Mouse (Mus musculus) lung, postnatal 0 days (tissue): ENCODE results near the gene March1. TPM values are rescaled to one million over a fixed set of nuclear protein-coding genes. Genes with fewer than 3 reads are reported as not detected.
A peak's percentile ranks its signal among the peaks of the same experiment; 100 is the strongest.
"Not testable (repeated sequence)": the region's sequence is repeated elsewhere in the genome, so short reads cannot be mapped to it uniquely, and the experiment has no call there.

ENCODE experiments used
- ATAC-seq: fragments of 200-750 bp; cut with Nextera tagmentation; 2 replicates; pipeline ENCODE4 v1.8.0; 2017; ENCODE audit warnings: moderate library complexity
- DNase-seq: peaks from one replicate; pipeline ENCODE4 v3.0.0-alpha.2; 2016; ENCODE audit warnings: low spot score
- H3K27ac ChIP-seq: fragments of 300-500 bp; sonication (generic); 2 replicates; pipeline ENCODE4 v1.5.1; 2014; ENCODE audit warnings: antibody characterized with exemption, mild to moderate bottlenecking, low read length, mixed read lengths
- H3K27me3 ChIP-seq: fragments of 300-500 bp; sonication (generic); replicated peaks from 2 replicates; pipeline ENCODE4 v1.6.1; 2014; ENCODE audit warnings: low read length, mixed read lengths; ENCODE audit not compliant: insufficient read depth
- H3K36me3 ChIP-seq: fragments of 300-500 bp; sonication (generic); 2 replicates; pipeline ENCODE4 v1.6.1; 2014; ENCODE audit warnings: low read length, mixed read lengths; ENCODE audit not compliant: insufficient read depth
- H3K4me1 ChIP-seq: fragments of 300-500 bp; sonication (generic); 2 replicates; pipeline ENCODE4 v1.6.1; 2014; ENCODE audit warnings: antibody characterized with exemption, low read depth, low read length, mixed read lengths; ENCODE audit not compliant: insufficient read depth
- H3K4me2 ChIP-seq: fragments of 300-500 bp; sonication (generic); replicated peaks from 2 replicates; pipeline ENCODE4 v1.6.1; 2014; ENCODE audit warnings: low read depth, mild to moderate bottlenecking, low read length, moderate library complexity, mixed read lengths
- H3K4me3 ChIP-seq: fragments of 300-500 bp; sonication (generic); 2 replicates; pipeline ENCODE4 v1.5.1; 2014; ENCODE audit warnings: low read depth, low read length
- H3K9ac ChIP-seq: fragments of 300-500 bp; sonication (generic); replicated peaks from 2 replicates; pipeline ENCODE4 v1.6.1; 2014; ENCODE audit warnings: low read depth, mild to moderate bottlenecking
- H3K9me3 ChIP-seq: fragments of 300-500 bp; sonication (generic); 2 replicates; pipeline ENCODE4 v1.6.1; 2016; ENCODE audit warnings: low read length, mixed read lengths
- CTCF ChIP-seq: IDR thresholded peaks from 2 replicates; pipeline ENCODE4 v1.5.1; 2016; ENCODE audit warnings: antibody characterized with exemption, mild to moderate bottlenecking
- EP300 ChIP-seq: IDR thresholded peaks from 2 replicates; pipeline ENCODE4 v1.6.1; 2016; ENCODE audit warnings: antibody characterized with exemption, mild to moderate bottlenecking, control low read depth
- WGBS: fragments of 180-500 bp; shearing (Covaris S2); extraction: QIAGEN DNeasy Blood & Tissue Kit; methylation state at CpG from one replicate; pipeline ENCODE4 v1.1.7; 2014; 5-methylcytosine and 5-hydroxymethylcytosine counted together
- polyA plus RNA-seq: library from polyadenylated mRNA; unstranded; fragments of >200 nt; fragmentation: Nextera tagmentation; extraction: Ambion mirVana; gene quantifications from 2 replicates; pipeline ENCODE4 v1.2.1, GENCODE M21; 2015

March1 gene
- polyA plus RNA-seq, 1 experiment from 2014 or later, result 1.1 TPM

DNA sequence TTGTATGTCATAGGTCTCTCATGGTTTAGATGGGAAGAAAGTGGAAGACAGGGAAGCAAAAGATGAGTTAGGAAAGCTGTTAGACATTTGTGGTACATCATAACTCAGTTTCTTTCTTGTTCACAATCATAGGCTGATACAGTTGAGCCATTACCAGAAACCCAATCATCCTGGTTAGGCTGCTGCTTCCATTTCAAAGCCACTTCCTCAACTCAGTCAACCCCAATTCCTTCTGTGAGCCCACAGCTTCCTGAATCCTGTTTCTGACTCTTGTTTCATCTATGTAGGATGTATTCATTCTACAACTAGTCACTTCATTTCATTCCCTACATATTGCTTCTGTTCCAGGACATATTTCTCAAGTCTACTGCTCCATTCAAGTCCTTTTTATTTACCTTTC, 775.2 kb downstream of the March1 start:
- H3K9ac ChIP-seq, result no peak overlapping the region
- no peaks in the 10 kb centered on the region for H3K9me3 ChIP-seq
- H3K36me3 ChIP-seq, result no peaks in the 10 kb centered on the region
- no peak overlapping the region for H3K4me2 ChIP-seq
- no peaks in the 10 kb centered on the region for H3K27me3 ChIP-seq
- no peak overlapping the region for H3K27ac ChIP-seq
- peak; percentile 9 for DNase-seq
- H3K4me1 ChIP-seq, result no peaks in the 10 kb centered on the region
- no peak for ATAC-seq
- H3K4me3 ChIP-seq, result no peak overlapping the region
- TF ChIP-seq CTCF, result no peak
- no peak for TF ChIP-seq EP300

DNA sequence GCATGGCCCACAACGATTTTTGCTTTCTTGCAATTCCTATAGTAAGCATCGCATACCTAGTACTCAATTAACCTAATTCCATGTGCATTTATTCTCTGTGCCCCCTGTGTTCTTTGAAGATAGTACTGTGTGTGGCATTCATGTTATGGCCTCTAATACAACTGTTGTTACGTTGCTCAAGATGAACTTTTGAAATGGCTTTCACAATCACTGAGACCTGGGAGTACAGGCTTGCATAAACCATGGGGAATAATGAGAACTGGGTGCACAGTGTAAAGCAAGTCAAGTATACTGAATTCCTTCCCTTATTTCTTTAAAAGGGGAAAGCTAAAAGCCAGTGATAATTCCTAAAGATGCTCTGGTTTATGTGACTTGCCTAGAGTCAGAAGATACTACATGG, 776.4 kb downstream of the March1 start:
- Histone ChIP-seq H3K9ac (no peak overlapping the region), H3K9me3 (no peaks in the 10 kb centered on the region), H3K27me3 (no peaks in the 10 kb centered on the region), H3K4me3 (no peak overlapping the region), H3K27ac (no peak overlapping the region), H3K36me3 (no peaks in the 10 kb centered on the region), H3K4me1 (no peaks in the 10 kb centered on the region), H3K4me2 (no peak overlapping the region)
- DNase-seq (no peak), ATAC-seq (no peak)
- WGBS, result 58% methylated on average over 3 of the region's 3 CpGs
- TF ChIP-seq CTCF (no peak), EP300 (no peak)

DNA sequence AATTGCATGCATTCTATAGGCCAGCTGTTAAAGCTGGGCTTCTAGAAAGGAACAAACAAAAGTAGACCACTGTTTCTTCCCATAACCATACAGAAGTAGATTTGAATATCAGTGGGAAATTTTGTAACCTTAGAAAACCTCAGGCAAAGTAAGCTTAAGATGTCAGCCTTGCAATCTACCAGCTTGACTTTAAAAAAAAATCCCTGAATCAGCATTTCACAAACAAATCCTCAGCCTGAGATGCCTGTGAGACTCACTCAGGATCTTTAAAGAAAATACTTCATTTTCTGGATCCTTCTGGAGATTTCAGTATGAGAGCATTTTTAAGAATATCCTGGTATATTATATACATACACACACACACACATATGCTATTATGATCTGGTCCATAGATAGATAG, 780.1 kb downstream of the March1 start:
- no peaks in the 10 kb centered on the region for H3K4me1 ChIP-seq
- no peak for ATAC-seq

DNA sequence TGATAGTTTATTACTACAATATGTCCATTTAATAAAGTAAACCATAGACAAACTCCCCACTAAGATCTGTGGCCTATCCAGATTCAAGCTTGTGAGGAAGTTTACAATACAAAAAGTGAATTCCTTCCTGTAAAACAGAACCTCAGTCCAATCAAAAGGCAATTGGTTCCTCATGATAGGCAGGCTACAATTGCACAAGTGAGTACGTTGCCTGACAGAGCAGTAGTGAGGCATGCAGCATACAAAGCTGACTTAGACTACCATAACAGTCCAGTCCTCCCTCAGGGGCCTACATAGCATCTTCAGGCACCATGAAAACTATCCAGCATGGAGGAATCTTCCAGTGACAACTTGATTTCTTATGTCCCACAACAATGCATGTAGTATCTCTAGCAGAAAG, 782.4 kb downstream of the March1 start:
- Histone ChIP-seq H3K36me3 (no peaks in the 10 kb centered on the region), H3K9me3 (no peaks in the 10 kb centered on the region), H3K27ac (no peak overlapping the region), H3K4me2 (no peak overlapping the region), H3K27me3 (no peaks in the 10 kb centered on the region), H3K9ac (no peak overlapping the region), H3K4me3 (no peak overlapping the region), H3K4me1 (no peaks in the 10 kb centered on the region)
- DNase-seq (no peak), ATAC-seq (no peak)
- 69% methylated on average over 1 of the region's 1 CpGs for WGBS
- TF ChIP-seq EP300 (no peak), CTCF (no peak)

More for the DNA sequence above, 780.1 kb downstream of the March1 start:
- Histone ChIP-seq H3K4me3 (no peak overlapping the region), H3K27me3 (no peaks in the 10 kb centered on the region), H3K4me2 (no peak overlapping the region), H3K9me3 (no peaks in the 10 kb centered on the region), H3K36me3 (no peaks in the 10 kb centered on the region), H3K27ac (no peak overlapping the region), H3K9ac (no peak overlapping the region)
- no peak for DNase-seq
- TF ChIP-seq CTCF (no peak), EP300 (no peak)

DNA sequence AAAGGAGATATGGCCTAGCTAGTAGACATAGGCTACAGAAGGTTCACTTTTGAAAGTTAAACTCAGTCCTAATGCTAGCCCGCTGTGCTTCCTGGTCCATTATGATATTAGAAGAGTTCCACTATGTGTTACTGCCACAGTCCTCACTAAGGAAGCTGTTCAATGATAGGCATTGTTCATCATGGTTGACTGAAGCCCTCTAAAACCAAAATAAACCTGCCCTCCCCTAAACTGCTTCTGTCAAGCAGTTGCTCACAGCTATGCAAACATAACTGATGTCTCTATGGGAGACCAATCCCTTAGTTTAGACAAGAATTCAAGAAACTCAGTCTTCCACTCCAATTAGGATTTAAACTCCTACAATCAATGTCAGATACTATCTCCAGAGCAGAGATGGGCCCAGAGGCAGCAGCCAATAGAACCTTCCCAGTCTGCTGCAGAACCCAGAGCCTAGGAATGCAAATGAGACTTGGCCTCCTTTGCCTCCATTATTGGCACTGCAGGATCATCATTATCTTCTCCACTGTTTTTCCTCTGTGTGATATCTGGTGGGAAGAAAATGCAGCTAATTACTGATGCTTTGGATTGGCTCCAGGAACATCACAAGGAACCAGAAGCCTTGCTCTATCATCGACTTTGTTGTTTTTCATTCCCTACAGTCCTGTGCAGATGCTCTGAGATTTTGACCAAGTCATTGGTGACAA, 787.2 kb downstream of the March1 start:
- no peaks in the 10 kb centered on the region for H3K36me3 ChIP-seq
- ATAC-seq (no peak), DNase-seq (no peak)
- TF ChIP-seq CTCF (no peak), EP300 (no peak)
- no peaks in the 10 kb centered on the region for H3K9me3 ChIP-seq
- no peak overlapping the region for H3K27ac ChIP-seq
- no peak overlapping the region for H3K4me3 ChIP-seq
- no peaks in the 10 kb centered on the region for H3K27me3 ChIP-seq
- no peak overlapping the region for H3K4me2 ChIP-seq
- no peak overlapping the region for H3K9ac ChIP-seq
- WGBS, result 71% methylated on average over 2 of the region's 2 CpGs
- no peaks in the 10 kb centered on the region for H3K4me1 ChIP-seq

DNA sequence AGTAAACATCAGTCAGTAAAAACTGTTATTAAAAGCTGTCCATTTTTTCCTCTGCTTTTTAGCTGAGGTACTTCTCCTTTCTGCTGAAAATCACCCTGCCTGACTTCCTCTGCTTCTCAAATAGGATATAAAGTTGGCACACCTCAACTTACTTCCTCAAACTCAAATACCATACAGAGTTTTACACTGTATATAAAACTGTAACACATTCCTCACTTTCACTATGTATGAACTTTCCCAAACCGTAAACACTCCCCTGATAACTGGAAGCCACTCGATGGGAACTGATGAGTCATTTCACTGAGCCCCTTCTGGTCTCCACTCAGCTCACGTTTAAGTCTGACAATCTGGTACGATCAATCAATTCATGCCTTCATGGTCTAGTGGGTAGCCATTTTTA, 788.1 kb downstream of the March1 start:
- H3K36me3 ChIP-seq, H3K27ac ChIP-seq, H3K4me1 ChIP-seq, H3K4me3 ChIP-seq, H3K4me2 ChIP-seq, H3K9me3 ChIP-seq, H3K27me3 ChIP-seq, ATAC-seq, H3K9ac ChIP-seq: not testable (repeated sequence)
- peak; percentile 12 for DNase-seq
- 35% methylated on average over 4 of the region's 4 CpGs for WGBS
